Mouse (Mus musculus): ENCODE results near the gene Ssbp4.

DNA sequence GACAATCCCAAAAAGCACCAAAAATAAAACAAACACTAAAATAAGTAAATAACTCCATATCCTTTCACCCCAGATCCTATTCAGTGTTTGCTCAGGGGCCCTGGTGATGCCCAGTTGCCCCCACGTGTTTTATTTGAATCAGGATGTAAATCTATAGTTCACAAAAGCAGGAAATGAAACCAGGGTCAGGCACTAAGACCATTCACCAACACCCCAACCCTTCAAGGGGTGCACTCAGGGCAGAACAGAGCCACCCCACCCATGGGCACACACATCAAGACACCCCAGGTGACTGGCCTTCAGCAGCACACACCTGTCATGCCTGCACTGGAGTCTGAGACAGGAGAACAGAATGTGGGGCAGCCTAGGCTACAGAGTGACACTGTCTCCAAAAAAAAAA lies 45.4 kb upstream of the Ssbp4 start:
- TF ChIP-seq EP300 (IDR thresholded peaks at IDR 0.05; ENCODE audit: low read depth) (no peak), CTCF (IDR thresholded peaks at IDR 0.05; ENCODE audit: low read depth) (no peak)
